Mouse (Mus musculus) adrenal gland, postnatal 25 days (tissue): Measurements from ENCODE around the gene Zbtb9. TPM values are rescaled to one million over a fixed set of nuclear protein-coding genes. Genes with fewer than 3 reads are reported as not detected.

ENCODE experiments used
- DNase-seq: peaks from one replicate; pipeline ENCODE4 v3.0.0; 2021; ENCODE audit warnings: mixed read lengths
- total RNA-seq: library from RNA; stranded (reverse); gene quantifications from 2 replicates; pipeline ENCODE4 v1.2.3, GENCODE M21; 2021

Zbtb9 gene
- total RNA-seq, 1 experiment from 2014 or later = 8.0 TPM

DNA sequence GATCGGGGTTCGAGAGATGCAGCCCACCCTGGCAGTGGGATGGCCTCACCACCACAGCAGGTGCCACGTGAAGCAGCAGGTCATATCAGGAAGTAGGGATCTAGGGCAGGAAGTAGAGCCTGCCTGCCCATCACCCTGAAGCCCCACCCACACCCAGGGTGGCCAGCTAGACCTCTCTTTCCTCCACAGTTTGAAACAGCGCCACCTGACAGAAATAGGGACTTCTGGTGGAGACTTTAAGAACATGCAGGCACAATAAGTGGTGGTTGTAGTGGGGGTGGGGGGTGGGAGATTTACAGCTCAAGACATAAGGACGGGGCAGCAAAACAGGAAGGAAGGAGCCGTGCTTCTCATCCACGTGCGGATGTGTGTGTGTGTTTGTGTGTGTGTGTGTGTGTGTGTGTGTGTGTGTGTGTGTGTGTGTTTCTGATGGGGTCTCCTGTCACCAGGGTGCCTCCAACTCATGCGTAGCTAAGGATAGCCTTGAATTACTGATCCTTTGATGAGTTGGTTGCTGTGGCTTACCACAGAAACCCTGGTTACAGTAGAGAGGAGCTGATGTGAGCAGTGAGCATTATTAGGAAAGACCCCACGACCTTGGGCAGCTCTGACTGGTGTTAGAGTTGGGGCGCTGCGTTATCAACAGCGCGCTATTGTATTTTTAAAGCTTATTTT, 39.2 kb downstream of the Zbtb9 start:
- DNase-seq = no peak

DNA sequence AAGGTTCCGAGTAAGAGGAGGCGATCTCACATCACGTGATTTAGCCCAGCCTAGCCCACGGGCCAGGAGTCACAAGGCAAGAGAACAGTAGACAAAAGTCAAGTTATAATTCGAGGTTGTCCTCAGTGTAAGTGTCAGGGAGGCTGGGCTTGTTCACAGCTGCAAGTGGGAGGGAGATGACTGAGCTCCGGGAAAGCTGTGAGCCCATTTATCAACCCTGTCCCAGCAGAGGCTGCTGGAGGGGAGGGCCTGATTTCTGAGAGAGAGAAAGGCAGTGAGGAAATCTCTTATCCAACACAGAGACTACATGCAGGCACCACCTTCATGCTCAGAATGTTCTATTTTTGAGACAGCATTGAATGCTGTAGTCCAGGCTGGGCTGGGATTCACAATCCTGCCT, 39.9 kb downstream of the Zbtb9 start:
- no peak for DNase-seq

DNA sequence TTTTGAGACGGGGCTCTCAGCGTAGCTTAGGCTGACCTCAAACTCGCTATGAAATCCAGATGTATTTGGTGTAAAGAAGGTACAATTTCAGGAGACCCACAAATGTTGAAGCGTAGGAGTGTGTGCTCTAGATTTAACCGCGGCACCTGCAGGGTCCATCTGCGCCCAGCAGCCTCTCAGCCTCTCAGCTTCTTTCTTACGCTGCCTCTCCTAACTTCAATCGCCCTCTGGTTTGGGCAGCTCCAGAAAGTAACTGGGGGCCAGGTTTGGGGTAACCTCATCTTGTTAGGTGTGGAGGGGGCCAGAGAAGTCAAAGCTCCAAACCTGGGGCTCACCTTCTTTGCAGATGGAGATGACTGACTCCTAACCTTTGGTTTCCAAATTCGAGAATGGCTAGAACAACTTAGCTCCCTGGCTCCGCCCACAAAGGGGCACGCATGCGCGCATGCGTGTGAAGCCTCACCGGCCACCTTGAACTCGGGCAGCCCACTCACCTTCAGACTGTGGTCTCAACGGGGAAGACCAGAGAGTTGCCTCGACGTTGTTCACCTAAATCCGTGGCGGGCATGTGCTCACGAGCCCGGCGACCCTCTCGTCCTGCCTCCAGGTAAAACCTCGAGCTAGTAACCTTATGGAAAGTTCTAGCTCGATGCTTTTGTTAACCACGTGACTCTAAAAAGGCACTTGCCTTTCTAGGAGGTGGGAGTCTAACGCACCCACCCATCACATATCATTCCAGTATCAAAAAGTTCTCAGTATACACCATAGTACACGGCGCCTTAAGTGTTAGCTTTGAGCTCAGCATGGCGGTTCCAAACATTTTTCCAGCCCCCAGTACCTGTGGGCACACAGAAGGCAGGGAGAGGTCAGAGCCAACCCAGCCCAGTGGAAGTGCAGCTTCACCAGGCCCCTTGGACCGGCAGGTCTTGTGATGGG, 44.9 kb downstream of the Zbtb9 start:
- peak; percentile 88 for DNase-seq

DNA sequence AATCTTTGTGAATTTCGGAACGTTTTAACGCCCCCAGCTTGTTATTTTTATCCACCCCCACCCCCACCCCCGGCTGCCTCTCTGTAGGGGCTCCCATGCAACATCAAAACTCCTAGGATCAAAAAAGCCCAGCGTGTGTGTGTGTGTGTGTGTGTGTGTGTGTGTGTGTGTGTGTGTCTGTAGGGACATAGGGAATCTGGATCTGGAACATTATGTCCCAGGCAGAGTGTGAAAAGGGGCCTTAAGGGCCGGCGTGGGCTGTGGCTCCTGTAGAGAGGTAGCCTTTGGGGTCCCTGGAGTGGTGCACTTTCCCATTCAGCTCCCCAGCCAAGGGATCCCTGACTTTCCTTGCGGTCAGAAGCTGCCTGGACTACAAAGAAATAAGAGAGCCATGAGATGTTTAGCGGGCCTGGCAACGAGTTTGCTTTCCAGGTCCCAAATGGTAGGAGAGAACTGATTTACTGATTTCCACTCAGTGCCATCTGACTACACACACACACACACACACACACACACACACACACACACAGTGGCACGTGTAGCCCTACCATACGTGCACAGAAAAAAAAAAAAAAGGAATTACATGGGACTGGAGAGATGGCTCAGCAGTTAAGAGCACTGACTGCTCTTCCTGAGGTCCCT, 45.7 kb downstream of the Zbtb9 start:
- no peak for DNase-seq

DNA sequence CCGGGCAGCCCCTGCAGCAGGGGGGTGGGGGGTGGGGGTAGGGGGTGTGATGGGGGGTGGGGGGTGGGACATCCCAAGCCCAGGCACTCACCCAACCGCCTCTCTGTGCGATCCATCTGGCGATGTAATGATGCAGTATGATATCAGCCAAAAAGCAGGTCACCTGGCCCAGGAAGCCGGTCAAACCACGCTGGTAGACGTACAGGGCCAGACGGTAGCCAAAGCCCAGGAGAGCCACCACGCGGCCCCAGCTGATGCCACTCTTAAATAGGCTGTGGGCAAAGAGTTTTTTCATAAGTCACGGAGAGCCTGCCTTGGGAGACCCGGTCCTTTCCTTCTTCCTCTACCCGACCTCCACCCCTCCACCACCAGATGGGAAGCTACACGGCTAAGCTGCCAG, 48.1 kb downstream of the Zbtb9 start:
- DNase-seq = no peak

DNA sequence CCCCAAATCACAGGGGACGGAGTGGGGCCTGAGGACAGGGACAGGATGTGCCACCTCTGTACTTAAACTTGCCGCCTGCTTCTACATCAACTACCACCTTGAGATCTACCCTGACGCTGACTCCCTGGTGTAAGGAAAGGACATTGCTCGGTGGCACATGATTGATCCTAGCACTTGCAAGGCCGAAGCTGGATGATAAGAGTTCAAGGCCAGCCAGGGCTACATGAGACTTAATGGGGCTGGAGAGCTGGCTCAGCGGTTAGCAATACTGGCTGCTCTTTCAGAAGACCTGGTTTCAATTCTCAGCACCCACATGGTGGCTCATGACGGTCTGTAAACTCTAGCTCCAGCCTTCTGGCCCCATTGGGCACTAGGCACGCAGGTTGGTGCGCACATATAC, 48.8 kb downstream of the Zbtb9 start:
- no peak for DNase-seq

DNA sequence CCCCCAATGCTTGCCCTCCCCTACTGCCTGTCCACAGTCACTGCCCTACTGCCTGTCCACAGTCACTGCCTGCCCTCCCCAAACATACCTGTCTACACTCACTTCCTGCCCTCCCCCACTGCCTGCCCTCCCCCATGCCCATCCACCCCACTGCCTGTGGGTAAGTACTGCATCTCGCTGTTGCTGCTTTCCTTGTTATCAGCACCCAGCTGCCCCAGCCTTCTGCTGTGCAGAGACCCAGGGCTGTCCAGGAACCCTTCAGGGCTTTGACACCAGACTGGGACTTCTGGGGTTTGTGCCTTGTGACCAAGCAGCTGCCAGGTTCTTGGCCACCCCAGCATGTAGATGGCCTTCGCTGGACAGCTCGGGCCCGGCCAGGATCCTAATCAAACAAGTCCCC, 50.4 kb downstream of the Zbtb9 start:
- DNase-seq = no peak

DNA sequence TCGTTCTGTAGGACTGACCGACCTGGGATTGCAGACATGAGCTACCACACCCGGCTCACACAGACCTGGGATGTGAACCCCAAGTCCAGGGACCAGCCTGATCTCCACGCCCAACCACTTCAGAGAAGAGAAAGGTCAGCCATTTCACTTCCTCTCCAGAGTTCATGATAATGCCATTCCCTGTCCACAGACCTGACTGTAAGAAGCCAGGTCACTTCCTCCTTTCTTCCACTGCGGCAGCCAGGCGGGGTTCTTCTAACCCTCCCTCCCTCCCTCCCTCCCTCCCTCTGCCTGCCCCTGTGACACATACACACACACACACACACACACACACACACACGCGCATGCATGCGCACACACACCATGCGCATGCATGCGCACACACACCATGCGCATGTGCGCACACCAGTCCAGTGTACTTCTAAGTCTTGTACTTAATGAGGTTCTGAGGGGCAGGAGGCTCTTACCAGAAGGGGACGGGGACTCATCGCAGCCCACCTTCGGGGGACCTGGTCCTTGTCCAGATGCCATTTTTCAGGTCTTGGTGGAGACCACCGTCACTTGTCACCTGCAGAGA, 52.4 kb downstream of the Zbtb9 start:
- DNase-seq = no peak

DNA sequence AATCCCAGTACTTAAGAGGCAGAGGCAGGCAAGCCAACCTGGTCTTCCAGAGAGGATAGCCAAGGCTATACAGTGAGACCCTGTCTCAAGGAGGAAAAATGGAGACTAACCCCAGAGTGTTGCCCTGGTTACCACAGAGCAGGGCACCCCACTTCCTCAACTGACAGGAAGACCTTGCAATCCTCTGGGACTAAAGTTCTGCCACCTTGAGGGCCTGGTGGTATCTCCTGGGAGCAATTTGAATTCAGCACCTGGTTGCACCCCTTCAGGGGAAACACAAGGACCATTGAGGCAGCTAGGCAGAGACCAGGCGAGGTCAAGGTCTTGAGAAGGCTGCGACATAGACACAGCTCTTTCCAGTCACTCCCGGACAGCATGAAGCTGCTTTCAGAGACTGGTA, 53.0 kb downstream of the Zbtb9 start:
- no peak for DNase-seq

DNA sequence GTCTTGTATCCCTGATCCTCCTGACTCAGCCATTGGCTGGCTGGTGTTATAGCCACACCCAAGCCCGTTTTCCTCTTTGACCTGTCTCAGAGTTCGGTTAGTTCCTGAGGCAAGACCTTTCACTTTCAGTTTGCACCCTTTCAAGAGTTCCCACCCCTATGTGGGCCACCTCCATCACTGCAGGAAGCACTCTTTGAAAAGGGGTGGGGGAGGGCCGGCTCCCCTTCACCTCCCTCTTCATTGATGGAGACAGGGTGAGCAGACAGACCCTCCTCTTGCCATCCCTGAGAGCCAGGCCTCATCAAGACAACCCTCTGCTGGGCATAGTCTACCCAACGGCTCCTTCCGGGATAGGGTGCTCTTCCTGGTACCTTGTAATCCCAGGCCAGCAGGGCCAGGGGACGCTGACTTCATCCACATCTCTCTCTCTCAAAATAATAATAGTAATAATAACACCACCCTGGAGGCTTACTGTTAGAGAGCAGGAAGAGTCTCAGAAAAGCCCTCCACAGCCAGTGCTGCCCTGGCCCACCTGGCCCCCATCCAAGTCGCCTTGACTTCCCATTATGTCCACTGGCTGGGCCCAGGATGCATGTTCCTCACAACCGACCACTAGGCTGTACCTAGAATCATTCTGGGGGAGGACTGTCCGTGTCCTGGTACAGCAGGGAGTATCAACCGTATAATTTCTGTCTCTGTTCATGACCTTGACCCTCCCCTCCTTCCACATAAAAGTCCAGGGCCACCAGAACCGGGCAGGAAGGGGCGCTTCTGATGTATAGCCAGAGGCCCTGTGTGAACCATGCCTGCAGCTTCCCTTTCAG, 54.7 kb downstream of the Zbtb9 start:
- DNase-seq = peak; percentile 47

DNA sequence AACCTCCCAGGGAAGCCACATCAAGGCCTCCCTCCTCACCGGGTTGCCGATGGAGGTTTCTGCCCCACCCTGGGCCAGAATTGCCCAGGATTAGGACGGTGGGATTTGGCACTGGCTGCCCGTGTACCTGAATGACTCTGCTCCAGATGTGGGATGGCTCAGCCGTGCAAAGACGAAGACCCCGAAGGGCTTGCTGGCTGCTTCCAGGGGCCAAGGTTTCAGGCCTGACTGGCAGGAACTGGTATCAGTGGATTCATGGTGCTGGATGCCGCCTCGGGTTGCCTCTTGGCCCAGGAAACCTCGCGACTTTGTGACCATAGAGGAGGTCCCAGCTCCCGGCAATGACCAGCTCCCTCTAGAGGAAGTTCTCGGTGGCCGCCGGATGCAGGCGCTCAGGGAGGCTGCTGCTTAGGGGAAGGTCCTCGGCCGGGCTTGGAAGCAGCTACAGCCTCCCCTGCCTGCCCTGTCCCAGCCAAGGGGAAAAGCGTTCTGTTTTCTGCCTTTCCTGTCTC, 55.4 kb downstream of the Zbtb9 start:
- DNase-seq = peak; percentile 89

DNA sequence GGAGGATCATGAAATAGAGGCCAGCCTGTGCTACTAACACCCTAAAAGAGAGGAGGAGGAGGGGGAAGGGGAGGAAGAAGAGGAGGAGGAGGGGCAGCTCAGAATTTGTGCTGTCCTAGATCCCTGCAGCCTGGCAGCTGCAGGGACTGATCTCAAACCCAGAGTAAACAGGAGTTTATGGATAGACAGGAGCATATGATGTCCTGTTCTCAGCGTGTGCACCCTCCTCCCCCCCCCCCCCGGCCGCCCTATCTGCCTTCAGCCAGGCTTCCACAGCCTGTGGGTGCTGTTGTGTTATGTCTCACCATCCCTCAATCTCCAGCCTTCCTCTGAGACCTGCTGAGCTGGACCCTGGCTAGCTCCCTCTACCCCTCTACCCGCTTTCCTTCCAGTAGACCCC, 55.9 kb downstream of the Zbtb9 start, which contains the start of gene Bak1:
Gene Bak1 (minus strand): TSS at position 101 of the 400 bp plus-strand sequence.
- DNase-seq = no peak

DNA sequence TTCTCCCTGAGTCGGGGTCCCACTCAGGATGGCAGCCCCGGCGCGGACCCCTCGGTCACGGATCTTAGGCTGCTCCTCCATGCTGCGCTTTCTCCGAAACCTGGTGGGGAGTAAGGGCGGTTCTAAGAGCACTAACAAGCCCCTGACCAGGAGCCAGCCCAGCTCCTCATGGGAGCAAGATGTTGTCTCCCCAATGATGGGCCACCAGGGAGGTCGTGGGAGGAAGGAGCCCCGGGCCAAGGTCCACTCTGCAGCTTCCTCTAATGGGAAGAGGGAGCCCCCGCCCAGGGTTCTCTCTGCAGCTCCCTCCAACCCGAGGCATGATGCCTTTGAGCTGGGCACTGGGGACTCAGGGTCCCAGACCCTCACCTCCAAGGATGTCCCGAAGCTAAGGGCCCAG, 56.5 kb downstream of the Zbtb9 start:
- no peak for DNase-seq

DNA sequence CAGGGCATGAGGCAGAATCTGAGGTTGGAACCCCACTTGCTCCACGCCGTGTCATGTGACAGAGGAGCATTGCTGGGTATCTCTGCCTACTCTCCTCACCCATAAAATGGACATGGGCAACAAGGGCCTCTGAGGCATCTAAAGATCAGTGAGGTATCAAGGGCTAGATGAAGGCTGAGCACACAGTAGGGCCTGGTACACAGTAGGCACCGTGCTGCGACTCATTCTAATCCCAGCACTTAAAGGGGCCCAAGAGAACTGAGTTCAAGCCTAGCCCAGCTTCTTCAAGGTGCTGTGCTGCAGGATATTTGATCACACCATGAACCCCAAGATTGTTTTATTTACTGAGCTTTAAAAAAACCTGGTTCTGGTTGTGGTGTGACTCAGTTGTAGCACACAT, 57.9 kb downstream of the Zbtb9 start:
- no peak for DNase-seq

DNA sequence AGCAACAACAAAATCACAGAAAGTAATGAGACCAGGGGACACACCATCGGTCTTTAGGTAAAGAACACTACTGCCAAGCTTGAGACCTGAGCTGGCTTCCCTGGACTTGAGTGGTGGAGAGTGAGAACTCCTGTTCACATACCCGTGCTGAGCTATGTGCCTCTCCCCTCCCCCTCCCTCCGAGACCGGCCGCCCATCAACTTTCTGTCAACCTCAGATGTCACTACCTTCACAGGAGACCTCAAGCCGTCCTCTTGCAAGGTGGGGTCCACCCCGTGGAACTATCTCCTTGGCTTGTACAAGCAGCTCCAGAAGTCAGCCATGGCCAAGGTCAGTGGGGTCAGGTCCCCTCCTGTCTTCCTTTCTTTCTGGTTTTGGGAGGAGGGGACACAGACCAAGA, 59.4 kb downstream of the Zbtb9 start:
- no peak for DNase-seq

DNA sequence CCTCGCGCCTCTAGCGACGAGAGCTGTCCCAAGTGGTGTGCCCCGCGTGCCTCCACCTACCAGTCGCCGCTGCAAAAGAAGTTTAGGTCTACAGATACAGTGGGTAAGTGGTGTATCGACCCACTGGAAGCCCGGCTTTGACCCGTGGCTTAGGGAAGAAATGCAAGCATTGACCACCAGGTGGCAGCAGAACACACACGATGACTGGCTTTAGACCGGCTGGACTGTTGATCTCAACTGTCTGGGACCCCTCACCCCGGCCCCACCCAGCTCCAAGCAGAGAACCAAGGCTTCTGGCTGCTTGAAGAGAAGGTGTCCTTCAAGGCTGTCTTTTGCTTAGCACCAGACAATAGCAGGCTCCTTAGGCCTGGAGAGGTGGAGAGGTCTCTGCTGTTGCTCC, 59.9 kb downstream of the Zbtb9 start:
- peak; percentile 75 for DNase-seq

DNA sequence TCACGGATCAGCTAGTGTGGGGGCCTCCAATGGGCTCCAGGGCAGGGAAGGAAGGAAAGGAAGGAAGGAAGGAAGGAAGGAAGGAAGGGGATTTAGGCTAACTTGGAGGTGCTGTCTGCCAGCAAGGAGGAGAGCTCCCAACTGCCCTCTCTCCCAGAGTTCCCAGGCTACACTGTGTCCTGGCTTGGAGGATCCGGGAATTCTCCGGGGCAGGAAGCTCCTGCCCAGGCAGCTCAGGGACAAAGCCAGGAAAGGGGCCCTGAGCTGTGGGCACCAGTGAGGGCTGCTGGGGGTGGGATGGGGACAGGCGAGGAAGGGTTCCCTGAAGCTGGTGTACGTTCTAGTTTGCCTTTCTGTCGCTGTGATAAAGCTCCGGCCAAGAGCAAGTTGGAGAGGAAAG, 63.5 kb downstream of the Zbtb9 start:
- no peak for DNase-seq

DNA sequence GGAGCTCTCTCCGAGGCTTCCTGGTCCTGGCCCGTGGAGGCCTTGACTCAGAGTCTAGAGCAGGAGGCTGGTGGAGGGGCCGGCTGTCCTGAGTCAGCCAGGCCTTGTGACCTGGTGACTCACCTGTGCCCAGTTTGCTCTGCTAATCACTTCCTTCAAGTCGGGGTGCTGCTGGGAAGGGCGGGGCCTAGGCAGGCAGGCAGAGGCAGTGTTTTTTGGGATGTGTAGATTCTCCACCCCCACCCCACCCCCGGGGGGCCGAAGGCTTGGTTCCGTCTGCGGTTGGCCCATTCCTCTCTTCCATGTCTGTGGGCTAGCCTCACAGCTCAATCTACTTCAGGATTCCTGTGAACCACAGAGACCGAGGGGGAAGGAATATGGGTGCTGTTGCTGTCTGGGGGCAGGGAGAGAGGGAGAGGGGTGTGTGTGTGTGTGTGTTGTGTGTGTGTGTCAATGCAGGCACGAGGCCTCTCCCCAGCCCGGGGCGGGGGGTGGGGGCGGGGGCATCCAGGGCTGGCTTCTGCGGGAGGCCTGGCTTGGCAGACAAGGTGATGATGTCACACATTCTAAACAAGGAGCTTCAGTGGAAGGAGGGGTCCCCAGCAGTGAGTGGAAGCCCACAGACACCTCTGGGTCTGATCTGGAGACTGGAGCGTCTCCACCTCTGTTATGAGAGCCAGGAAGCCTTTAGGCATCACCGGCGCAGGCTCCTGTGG, 65.5 kb downstream of the Zbtb9 start:
- peak; percentile 59 for DNase-seq

DNA sequence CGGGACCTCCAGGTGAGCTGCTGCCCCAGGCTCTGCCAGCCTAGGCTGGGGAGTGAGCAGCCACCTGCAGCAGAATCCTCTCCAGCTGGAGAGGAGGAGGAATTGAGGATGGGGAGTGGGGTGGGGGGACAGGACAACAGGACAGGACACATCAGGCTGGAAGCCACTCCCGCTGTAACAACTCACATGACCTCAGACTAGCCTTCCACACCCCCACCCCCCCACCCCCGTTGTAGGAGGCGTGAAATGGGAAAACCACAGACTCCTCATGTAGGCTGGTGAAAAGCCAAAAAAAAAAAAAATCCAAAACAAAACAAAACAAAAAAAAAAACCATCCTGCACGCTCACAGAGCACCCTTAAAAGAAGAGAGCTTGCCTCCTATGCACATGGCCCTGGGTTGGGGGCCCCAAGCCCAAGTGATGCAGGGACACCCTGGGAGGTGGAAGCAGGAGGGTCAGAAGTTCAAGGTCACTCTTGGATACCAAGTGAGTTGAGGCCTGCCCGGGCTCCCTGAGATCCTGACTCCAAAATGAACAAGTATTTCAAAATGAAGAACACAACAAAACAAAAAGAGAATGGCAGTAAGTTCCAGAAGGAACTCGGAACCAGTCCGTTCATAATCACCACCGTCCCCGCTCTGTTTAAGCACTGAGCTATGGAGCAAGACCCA, 66.6 kb downstream of the Zbtb9 start:
- no peak for DNase-seq

DNA sequence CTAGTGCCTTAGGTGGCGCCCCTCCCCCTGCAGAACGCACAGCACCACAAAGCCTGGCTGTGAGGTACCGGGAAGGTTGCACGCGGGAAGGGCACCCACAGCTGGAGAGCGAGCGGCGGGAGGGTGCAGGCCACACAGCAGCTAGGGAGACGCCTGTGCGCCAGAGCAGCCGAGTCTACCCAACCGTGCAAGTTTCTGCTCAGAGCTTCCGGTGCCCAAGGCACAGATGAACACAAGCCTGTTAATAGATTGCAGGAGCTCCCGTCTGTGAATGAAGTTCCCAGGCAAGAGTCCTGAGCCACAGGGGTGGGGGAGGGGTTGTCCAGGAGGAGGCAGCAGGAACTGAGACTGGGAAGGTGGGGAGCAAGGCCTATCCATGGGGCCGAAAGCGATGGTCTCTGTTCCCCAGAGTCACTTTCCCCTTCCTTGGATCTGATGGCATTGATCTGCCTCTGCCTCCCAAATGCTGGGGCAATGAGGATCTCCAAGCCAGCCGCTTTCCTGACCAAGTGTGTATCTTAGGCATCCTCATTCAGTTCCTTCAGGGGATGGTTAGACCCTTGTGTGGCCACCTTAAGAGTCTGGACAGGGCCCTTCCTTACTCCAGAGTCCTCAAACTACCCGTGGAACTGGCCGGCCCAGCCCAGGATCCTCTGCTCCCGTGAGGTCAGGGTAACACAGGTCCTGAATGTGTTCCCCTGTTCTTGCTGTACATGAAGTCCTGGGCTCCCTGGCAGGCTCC, 67.5 kb downstream of the Zbtb9 start:
- no peak for DNase-seq
